ENCODE assay signal across 7 mouse cellular contexts in the genomic region with DNA sequence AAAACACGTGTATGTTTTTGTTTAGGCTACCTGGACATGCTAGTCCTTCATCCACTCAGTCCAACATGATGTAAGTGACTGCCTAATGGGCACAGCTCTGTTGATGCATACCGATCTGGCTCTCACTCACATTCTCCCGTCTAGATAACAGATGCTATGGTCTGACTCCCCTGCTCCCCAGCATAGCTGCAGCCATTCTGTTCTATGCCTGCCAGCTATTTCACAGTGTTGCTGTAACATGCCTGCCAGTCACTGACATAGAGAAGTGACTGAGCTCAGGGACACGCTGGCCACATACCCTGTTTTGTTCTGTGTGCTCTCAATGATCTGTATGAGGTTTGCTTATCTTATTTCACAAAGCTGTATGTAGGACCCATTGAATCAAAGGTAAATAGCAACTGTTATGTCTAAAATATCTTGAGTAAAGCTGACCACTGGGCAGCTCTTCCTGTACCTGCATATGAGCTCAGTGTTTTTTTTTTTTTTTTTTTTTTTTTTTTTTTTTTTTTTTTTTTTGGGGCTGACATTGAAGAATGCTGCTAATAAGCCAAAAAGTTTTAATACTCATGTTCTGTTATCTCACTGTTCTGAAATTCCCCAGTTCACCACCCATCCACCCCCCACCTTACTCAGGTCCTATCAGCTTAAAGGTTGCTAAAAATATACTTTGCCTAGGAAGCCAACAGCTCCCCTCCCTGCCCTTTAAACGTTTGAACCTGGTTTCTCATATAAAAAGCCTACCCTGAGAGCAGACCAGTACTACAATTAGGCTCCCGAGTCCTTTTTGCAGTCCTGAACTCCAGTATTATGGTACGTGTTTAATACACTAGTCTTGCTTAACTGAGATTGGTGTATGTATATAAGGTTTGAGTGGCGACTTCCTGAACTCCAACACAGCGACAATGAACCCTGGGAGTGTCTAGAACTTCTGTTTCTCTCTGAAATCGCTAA. TPM values are rescaled to one million over a fixed set of nuclear protein-coding genes. Genes with fewer than 3 reads are reported as not detected.
A peak's percentile ranks its signal among the peaks of the same experiment; 100 is the strongest.
DNase-seq lines count a peak whose midpoint lies in the region; ATAC-seq and TF ChIP-seq lines count a peak whose summit lies in the region.

No protein-coding gene starts in this region.

- no peaks in the 10 kb centered on the region for H3K27me3 ChIP-seq in liver, postnatal 0 days (ENCODE audit: insufficient read depth, low read length)
- H3K27me3 ChIP-seq in stomach, embryonic 15.5 days (replicated peaks) = no peaks in the 10 kb centered on the region

- whole genome bisulfite sequencing in liver, postnatal 0 days (ENCODE audit: insufficient replicate concordance) = 20% methylated on average over 10 of the region's 10 CpGs
- 20% methylated on average over 10 of the region's 10 CpGs for WGBS in stomach, embryonic 15.5 days

- H3K9me3 ChIP-seq in liver, postnatal 0 days (ENCODE audit: low read length) = no peaks in the 10 kb centered on the region
- no peaks in the 10 kb centered on the region for H3K9me3 ChIP-seq in stomach, embryonic 15.5 days

- H3K27ac ChIP-seq in liver, postnatal 0 days (ENCODE audit: low read depth) = peak overlapping the region; percentile 82
- peak overlapping the region; percentile 92 for H3K27ac ChIP-seq in stomach, embryonic 15.5 days

- peak; percentile 5 for DNase-seq in retina, embryonic 14.5 days (ENCODE audit: low spot score)
- no peak for DNase-seq in retina, postnatal 1 day
- DNase-seq in heart, postnatal 4 days = peak; percentile 8
- DNase-seq in liver, postnatal 0 days = no peak
- DNase-seq in gastrocnemius, postnatal 25 days = no peak

- H3K4me1 ChIP-seq in liver, postnatal 0 days (ENCODE audit: insufficient read depth) = peaks cover 6% of the 10 kb centered on the region; the same call in 1 of the 2 replicates
- H3K4me1 ChIP-seq in stomach, embryonic 15.5 days = 0 out of 2 replicates have a peak, but pooled peaks cover 3% of the 10 kb centered on the region

- H3K4me3 ChIP-seq in liver, postnatal 0 days (ENCODE audit: low read depth, low read length) = peak overlapping the region; percentile 71
- H3K4me3 ChIP-seq in stomach, embryonic 15.5 days (replicated peaks) = peak overlapping the region; percentile 66

- peak overlapping the region; percentile 90 for H3K4me2 ChIP-seq in liver, postnatal 0 days (ENCODE audit: low read depth, low read length)
- H3K4me2 ChIP-seq in stomach, embryonic 15.5 days = peak overlapping the region; percentile 67

- ATAC-seq in common myeloid progenitor, adult 5-6 weeks (replicated peaks; ENCODE audit: low read depth, poor library complexity, severe bottlenecking) = peak; percentile 37
- peak; percentile 21; the same call in 1 of the 2 replicates for ATAC-seq in liver, postnatal 0 days
- ATAC-seq in stomach, embryonic 15.5 days (ENCODE audit: insufficient read depth, low FRiP score, low read depth) = no peak; the same call in 1 of the 2 replicates

- TF ChIP-seq CTCF in liver, postnatal 0 days (IDR thresholded peaks at IDR 0.05; ENCODE audit: low read depth) = no peak

- no peak for TF ChIP-seq EP300 in liver, postnatal 0 days (IDR thresholded peaks at IDR 0.05; ENCODE audit: low read depth)

- peaks cover 5% of the 10 kb centered on the region; the same call in 1 of the 2 replicates for H3K36me3 ChIP-seq in liver, postnatal 0 days (replicated peaks; ENCODE audit: insufficient read depth, low read length)
- H3K36me3 ChIP-seq in stomach, embryonic 15.5 days = peaks cover 8% of the 10 kb centered on the region; the same call in 1 of the 2 replicates

- peak overlapping the region; percentile 76 for H3K9ac ChIP-seq in liver, postnatal 0 days (replicated peaks)
- peak overlapping the region; percentile 52; the same call in 1 of the 2 replicates for H3K9ac ChIP-seq in stomach, embryonic 15.5 days

RNA-seq across cellular contexts. Expression of gene Zfp607a, which starts 2.2 kb away (rescaled TPM):
- total RNA-seq in common myeloid progenitor, adult 5-6 weeks (2017) = 11.0 and 15.0 TPM in 2 replicates
- total RNA-seq in heart, postnatal 4 days (2021) = 1 to 10 TPM; 2.8 to 3.6 TPM
- 0.66 and 0.73 TPM in 2 replicates for polyA plus RNA-seq in liver, postnatal 0 days (2015; fragmentation: Nextera tagmentation; extraction: Ambion mirVana)
- polyA plus RNA-seq in stomach, embryonic 15.5 days (2015; fragmentation: Nextera tagmentation; extraction: Ambion mirVana) = 3.9 and 4.6 TPM in 2 replicates
- total RNA-seq in gastrocnemius, postnatal 25 days (2021) = 1 to 10 TPM; 1.9 to 2.0 TPM

RNA-seq across cellular contexts. Expression of gene Zfp59, which starts 21.2 kb away (rescaled TPM):
- total RNA-seq in common myeloid progenitor, adult 5-6 weeks (2017) = 5.0 and 8.3 TPM in 2 replicates
- 1 to 10 TPM; 2.3 to 3.0 TPM for total RNA-seq in heart, postnatal 4 days (2021)
- polyA plus RNA-seq in liver, postnatal 0 days (2015; fragmentation: Nextera tagmentation; extraction: Ambion mirVana) = 0.85 and 1.3 TPM in 2 replicates
- polyA plus RNA-seq in stomach, embryonic 15.5 days (2015; fragmentation: Nextera tagmentation; extraction: Ambion mirVana) = 6.1 and 6.8 TPM in 2 replicates
- total RNA-seq in gastrocnemius, postnatal 25 days (2021) = 1 to 10 TPM; 1.6 to 1.7 TPM

RNA-seq across cellular contexts. Expression of gene Zfp626, which starts 52.6 kb away (rescaled TPM):
- total RNA-seq in common myeloid progenitor, adult 5-6 weeks (2017) = 6.7 and 9.8 TPM in 2 replicates
- 1 to 10 TPM; 5.7 to 6.4 TPM for total RNA-seq in heart, postnatal 4 days (2021)
- polyA plus RNA-seq in liver, postnatal 0 days (2015; fragmentation: Nextera tagmentation; extraction: Ambion mirVana) = 0.62 and 0.63 TPM in 2 replicates
- 2.0 and 2.1 TPM in 2 replicates for polyA plus RNA-seq in stomach, embryonic 15.5 days (2015; fragmentation: Nextera tagmentation; extraction: Ambion mirVana)
- total RNA-seq in gastrocnemius, postnatal 25 days (2021) = 1 to 10 TPM; 3.8 to 3.9 TPM

Comparison
In these comparisons a context has a peak if more than half of its experiments do, and no peak if none do; other contexts are left out.
1. DNase-seq: peak in retina, embryonic 14.5 days (single experiment) and heart, postnatal 4 days (single experiment); none in retina, postnatal 1 day (single experiment), liver, postnatal 0 days (single experiment) and gastrocnemius, postnatal 25 days (single experiment).